Mouse (Mus musculus): ENCODE data around the gene Aif1l.

GRCm38 (mm10) chr2:31917636-31918035 lies 32.3 kb upstream of the Aif1l start:
- TF ChIP-seq CTCF (IDR thresholded peaks at IDR 0.05; ENCODE audit: borderline replicate concordance, extremely low read depth, insufficient read depth, insufficient read length) (peak; percentile 67), POLR2A (IDR thresholded peaks at IDR 0.05; ENCODE audit: borderline replicate concordance, extremely low read depth, insufficient read depth, insufficient read length, poor library complexity, severe bottlenecking) (no peak)
